Mouse (Mus musculus) embryonic facial prominence, embryonic 13.5 days (tissue): ENCODE measurements around the gene Igdcc4. TPM values are rescaled to one million over a fixed set of nuclear protein-coding genes. Genes with fewer than 3 reads are reported as not detected.

ENCODE experiments used
- ATAC-seq: fragments of 200-750 bp; cut with Nextera tagmentation; 2 replicates; pipeline ENCODE4 v1.8.0; 2017; ENCODE audit warnings: low read depth; ENCODE audit not compliant: insufficient number of reproducible peaks, insufficient read depth, low FRiP score, low TSS enrichment
- H3K27ac ChIP-seq: fragments of 300-500 bp; sonication (generic); 2 replicates; pipeline ENCODE4 v1.5.1; 2015; ENCODE audit warnings: moderate library complexity, mild to moderate bottlenecking, inconsistent platforms
- H3K27me3 ChIP-seq: fragments of 300-500 bp; sonication (generic); 2 replicates; pipeline ENCODE4 v1.6.1; 2015; ENCODE audit warnings: mild to moderate bottlenecking, inconsistent platforms
- H3K36me3 ChIP-seq: fragments of 300-500 bp; sonication (generic); 2 replicates; pipeline ENCODE4 v1.6.1; 2015; ENCODE audit warnings: mild to moderate bottlenecking, inconsistent platforms
- H3K4me1 ChIP-seq: fragments of 300-500 bp; sonication (generic); 2 replicates; pipeline ENCODE4 v1.6.1; 2015; ENCODE audit warnings: inconsistent platforms
- H3K4me2 ChIP-seq: fragments of 300-500 bp; sonication (generic); 2 replicates; pipeline ENCODE4 v1.6.1; 2015; ENCODE audit warnings: moderate library complexity, mild to moderate bottlenecking, inconsistent platforms
- H3K4me3 ChIP-seq: fragments of 300-500 bp; sonication (generic); 2 replicates; pipeline ENCODE4 v1.5.1; 2015; ENCODE audit warnings: mild to moderate bottlenecking, inconsistent platforms
- H3K9ac ChIP-seq: fragments of 300-500 bp; sonication (generic); 2 replicates; pipeline ENCODE4 v1.6.1; 2015; ENCODE audit warnings: mild to moderate bottlenecking, inconsistent platforms
- H3K9me3 ChIP-seq: fragments of 300-500 bp; sonication (generic); 2 replicates; pipeline ENCODE4 v1.6.1; 2016; ENCODE audit warnings: inconsistent platforms
- WGBS: fragments of 180-500 bp; shearing (Covaris S2); methylation state at CpG from one replicate; pipeline ENCODE4 v1.1.7; 2015; ENCODE audit warnings: mixed read lengths; 5-methylcytosine and 5-hydroxymethylcytosine counted together
- polyA plus RNA-seq: library from polyadenylated mRNA; unstranded; fragments of >200 nt; fragmentation: Nextera tagmentation; extraction: Ambion mirVana; gene quantifications from 2 replicates; pipeline ENCODE4 v1.2.1, GENCODE M21; 2015

Gene Igdcc4
- polyA plus RNA-seq, 1 experiment from 2014 or later = 31.0 TPM

DNA sequence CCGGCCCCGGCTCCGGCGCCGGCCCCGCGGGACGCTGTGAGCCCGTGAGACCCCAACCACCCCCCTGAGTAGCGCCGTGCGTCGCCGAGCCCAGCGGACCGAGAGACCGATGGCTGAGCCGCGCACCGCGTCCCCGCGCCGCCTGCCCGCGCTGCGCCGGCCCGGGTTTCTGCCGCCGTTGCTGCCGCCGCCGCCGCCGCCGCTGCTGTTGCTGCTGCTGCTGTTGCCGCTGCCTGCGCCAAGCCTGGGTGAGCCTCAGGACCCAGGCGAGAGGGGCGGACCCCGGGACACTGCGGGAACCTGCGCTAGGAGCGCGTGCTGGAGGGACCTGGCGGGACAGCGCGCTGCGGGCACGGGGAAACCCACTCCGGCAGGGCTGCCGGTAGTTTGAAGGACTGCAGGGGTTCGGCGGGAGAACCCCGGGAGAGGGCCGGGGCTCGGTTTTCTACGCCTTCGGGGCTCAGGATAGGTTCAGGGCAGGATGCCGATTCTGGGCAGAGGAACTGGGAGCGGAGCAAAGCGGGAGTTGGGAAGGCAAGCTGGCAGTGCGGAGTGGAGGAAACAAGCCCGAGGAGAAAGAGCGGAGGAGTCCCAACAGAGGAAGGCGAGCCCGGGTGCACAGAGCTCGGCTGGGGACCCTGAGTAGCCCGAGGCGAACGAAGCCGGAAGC lies 40.2 kb downstream of the Igdcc4 start:
- WGBS = under 1% methylated on average over 73 of the region's 73 CpGs
- peak overlapping the region; percentile 87 for H3K27ac ChIP-seq
- H3K4me1 ChIP-seq = peaks cover 17% of the 10 kb centered on the region
- H3K4me3 ChIP-seq = peak overlapping the region; percentile 79
- no peaks in the 10 kb centered on the region; the same call in 1 of the 2 replicates for H3K27me3 ChIP-seq
- H3K4me2 ChIP-seq = peak overlapping the region; percentile 85
- H3K36me3 ChIP-seq = peaks cover 5% of the 10 kb centered on the region; the same call in 1 of the 2 replicates
- peak; percentile 67; the same call in 1 of the 2 replicates for ATAC-seq
- H3K9ac ChIP-seq = peak overlapping the region; percentile 86
- no peaks in the 10 kb centered on the region for H3K9me3 ChIP-seq

DNA sequence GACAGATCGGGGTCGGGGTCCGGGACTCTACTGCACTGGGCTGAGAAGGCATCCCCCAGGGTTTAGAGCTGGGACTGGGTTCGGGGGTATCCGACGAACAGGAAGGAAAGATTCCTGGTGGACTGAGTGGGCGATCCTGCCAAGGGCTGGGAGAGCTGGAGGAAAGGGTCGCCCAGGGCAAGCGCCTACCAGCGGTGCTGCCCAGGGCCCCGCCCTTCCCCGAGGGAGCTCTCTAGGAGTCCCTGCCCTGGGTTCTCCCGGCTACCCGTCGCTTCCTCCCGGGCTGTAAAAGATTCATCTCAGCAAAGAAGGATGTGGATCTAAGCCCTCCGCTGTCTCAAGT lies 40.7 kb downstream of the Igdcc4 start:
- ATAC-seq = no peak
- Histone ChIP-seq H3K27me3 (no peaks in the 10 kb centered on the region; the same call in 1 of the 2 replicates), H3K4me1 (peaks cover 17% of the 10 kb centered on the region), H3K4me3 (peak overlapping the region; percentile 79), H3K4me2 (peak overlapping the region; percentile 85), H3K9me3 (no peaks in the 10 kb centered on the region), H3K36me3 (peaks cover 4% of the 10 kb centered on the region; the same call in 1 of the 2 replicates), H3K9ac (peak overlapping the region; percentile 86), H3K27ac (peak overlapping the region; percentile 87)
- WGBS = under 1% methylated on average over 17 of the region's 17 CpGs

DNA sequence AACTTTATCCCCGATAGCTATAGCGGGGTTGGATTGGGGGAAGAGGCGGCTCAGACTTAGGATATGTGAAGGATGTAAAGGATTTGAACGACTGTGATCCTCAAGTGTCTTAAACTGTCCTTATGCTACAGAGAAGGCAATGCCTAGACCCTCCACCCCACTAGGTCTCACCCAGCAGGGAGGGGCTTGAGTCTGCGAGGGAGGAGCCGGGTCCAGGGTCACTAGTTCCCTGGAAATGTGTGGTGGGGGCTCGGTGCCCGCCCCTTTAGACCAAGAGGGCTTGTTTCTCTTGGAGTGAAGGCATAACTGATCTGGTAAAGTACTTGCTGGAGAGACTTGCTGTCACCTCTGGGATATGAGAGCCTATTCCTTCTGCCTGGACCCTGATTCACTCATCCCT lies 41.1 kb downstream of the Igdcc4 start:
- H3K36me3 ChIP-seq = peaks cover 6% of the 10 kb centered on the region; the same call in 1 of the 2 replicates
- ATAC-seq = no peak
- H3K27ac ChIP-seq = no peak overlapping the region
- H3K4me2 ChIP-seq = peak overlapping the region; percentile 85
- WGBS = under 1% methylated on average over 8 of the region's 8 CpGs
- H3K9me3 ChIP-seq = no peaks in the 10 kb centered on the region
- H3K4me3 ChIP-seq = peak overlapping the region; percentile 79
- no peaks in the 10 kb centered on the region; the same call in 1 of the 2 replicates for H3K27me3 ChIP-seq
- H3K4me1 ChIP-seq = peaks cover 17% of the 10 kb centered on the region
- peak overlapping the region; percentile 86 for H3K9ac ChIP-seq

DNA sequence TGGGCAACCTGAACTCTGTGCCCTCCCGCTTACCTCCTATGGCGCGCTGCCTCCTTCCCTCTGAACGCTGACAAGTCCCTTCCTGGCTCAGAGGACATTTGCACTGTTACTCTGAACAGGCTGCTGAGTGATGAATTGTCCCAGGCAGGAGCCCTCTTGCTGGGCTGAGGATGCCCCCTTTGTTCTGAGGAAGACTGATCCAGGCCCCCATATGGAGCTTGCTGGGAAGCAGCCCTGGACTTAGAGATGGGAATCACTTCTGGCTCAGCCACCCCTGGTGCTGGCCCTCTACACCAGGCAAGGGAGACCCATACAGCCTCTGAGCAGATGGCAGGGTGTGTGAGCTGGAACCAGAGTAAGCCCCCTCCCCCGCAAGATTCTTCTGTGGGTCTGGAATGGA lies 44.7 kb downstream of the Igdcc4 start:
- H3K9me3 ChIP-seq = no peaks in the 10 kb centered on the region
- no peak overlapping the region for H3K4me2 ChIP-seq
- peaks cover 12% of the 10 kb centered on the region for H3K4me1 ChIP-seq
- no peak overlapping the region for H3K27ac ChIP-seq
- no peak for ATAC-seq
- H3K36me3 ChIP-seq = peaks cover 11% of the 10 kb centered on the region
- no peak overlapping the region for H3K9ac ChIP-seq
- H3K27me3 ChIP-seq = no peaks in the 10 kb centered on the region
- WGBS = 72% methylated on average over 5 of the region's 5 CpGs
- H3K4me3 ChIP-seq = no peak overlapping the region

DNA sequence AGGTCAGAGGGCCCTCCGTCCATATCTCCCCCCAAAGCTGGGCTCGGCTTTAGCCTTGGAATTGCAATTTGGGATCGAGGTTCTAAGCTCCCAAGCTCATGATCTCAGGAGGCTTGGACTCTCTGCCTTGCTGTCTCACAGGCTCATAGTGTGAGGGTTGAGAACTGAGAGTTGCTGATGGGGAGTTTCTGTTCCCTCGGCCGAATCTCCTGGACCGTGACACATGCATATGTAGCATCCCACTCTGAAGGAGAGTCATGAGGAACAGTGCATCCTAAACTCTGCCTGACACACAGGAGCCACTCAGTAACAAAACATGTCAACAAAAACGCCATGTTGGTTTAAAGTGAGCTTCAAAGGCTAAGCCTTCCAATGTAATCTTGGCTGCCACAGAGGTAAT lies 47.2 kb downstream of the Igdcc4 start:
- no peaks in the 10 kb centered on the region for H3K9me3 ChIP-seq
- H3K36me3 ChIP-seq = peaks cover 11% of the 10 kb centered on the region
- no peaks in the 10 kb centered on the region for H3K27me3 ChIP-seq
- ATAC-seq = no peak
- no peak overlapping the region for H3K27ac ChIP-seq
- peaks cover 10% of the 10 kb centered on the region for H3K4me1 ChIP-seq
- WGBS = 81% methylated on average over 7 of the region's 7 CpGs
- no peak overlapping the region for H3K9ac ChIP-seq
- H3K4me3 ChIP-seq = no peak overlapping the region
- no peak overlapping the region for H3K4me2 ChIP-seq

DNA sequence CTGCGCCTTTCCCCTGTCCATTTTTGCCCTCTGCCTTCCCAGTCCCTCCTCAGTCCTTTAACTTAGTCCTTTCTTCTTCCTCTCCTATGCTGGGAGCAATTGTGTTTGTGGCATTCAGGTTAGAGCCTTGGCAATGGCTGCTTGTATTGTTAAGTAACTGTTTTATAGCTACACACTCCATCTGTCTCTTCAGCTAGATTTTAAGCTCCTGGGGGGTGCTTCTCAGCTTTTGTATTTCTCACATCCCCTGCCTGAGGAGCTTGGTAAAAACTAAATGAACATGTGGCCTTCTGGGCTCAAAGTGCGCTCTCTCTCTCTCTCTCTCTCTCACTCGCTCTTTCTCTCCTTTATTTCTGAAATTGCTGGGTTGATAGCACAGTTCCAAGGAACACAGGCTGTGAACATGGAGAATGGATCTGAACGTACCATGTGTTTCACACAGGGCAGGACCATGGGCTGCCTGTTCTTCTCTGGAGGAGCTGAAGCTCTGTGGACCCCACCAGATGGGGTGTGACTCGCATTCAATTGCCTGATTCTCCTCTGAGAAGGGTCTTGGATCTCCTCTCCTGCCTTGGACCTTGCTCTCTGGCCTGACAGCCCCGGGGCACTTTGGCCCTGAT lies 51.5 kb downstream of the Igdcc4 start:
- no peaks in the 10 kb centered on the region for H3K9me3 ChIP-seq
- no peak overlapping the region for H3K4me2 ChIP-seq
- H3K4me3 ChIP-seq = no peak overlapping the region
- no peaks in the 10 kb centered on the region for H3K27me3 ChIP-seq
- peak overlapping the region; percentile 58 for H3K27ac ChIP-seq
- peaks cover 33% of the 10 kb centered on the region for H3K4me1 ChIP-seq
- WGBS = 49% methylated on average over 6 of the region's 6 CpGs
- 0 out of 2 replicates have a peak overlapping the region, but pooled peaks have one; percentile 45 for H3K9ac ChIP-seq
- H3K36me3 ChIP-seq = peaks cover under 1% of the 10 kb centered on the region; the same call in 1 of the 2 replicates
- no peak for ATAC-seq

DNA sequence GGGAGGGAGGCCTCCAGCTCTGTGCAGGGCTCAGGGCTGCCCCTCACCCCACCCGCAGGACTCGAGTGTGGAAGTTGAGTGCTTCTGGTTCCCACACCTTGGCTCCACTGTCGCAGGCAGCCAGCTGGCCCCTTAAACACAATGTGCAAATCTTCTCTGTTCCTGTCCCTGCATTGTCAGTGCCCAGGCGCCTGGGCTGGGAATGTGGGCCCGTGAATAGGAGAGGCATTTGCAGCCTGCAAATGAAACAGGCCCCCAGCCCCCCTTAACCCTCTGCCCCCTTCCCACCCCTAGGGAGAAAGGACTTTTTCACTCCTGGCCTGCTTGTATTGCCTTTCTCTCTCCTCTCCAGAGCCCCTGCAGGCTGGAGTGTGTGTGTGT lies 52.0 kb downstream of the Igdcc4 start:
- WGBS = 8% methylated on average over 5 of the region's 5 CpGs
- H3K4me1 ChIP-seq = peaks cover 33% of the 10 kb centered on the region

DNA sequence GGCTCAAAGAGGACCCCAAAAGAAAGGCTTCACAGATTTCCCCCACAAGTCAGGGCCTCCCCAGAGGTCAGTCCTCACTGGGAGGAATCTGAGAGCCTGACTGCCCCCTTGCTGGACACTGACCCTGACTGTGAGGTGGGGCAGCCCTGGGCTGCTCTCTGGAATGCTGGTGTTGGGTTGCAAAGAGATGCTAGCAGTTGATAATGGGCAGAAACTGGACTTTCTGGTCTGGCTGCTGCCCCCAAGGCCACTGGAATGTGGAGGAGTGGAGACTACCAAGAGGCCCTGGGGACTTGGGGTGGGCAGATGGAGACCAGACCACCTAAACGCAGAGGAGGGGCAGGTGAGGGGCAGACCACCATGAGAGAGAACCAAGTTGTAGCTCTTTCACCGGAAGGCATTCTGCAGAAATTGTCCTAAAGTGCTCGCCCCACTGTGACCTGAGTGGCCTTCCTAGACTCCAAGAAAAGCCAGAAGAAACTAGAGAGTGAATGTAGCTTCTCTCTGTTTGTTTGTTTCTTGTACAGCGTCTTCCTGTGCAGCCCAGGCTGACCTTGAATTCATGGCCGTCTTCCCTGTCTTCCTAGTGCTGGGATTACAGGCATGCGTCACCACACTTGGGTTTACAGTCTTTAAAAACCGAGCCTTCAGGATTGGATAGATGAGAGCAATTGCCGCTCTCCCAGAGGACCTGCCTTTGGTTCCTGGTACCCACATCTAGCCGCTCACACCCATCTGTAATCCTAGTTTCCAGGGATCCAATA lies 53.6 kb downstream of the Igdcc4 start:
- H3K4me1 ChIP-seq = peaks cover 33% of the 10 kb centered on the region
- H3K9ac ChIP-seq = no peak overlapping the region
- no peak for ATAC-seq
- H3K4me2 ChIP-seq = no peak overlapping the region
- no peaks in the 10 kb centered on the region for H3K36me3 ChIP-seq
- H3K27ac ChIP-seq = no peak overlapping the region
- no peak overlapping the region for H3K4me3 ChIP-seq
- no peaks in the 10 kb centered on the region for H3K9me3 ChIP-seq
- 45% methylated on average over 9 of the region's 9 CpGs for WGBS
- no peaks in the 10 kb centered on the region for H3K27me3 ChIP-seq

More for the DNA sequence above, 52.0 kb downstream of the Igdcc4 start:
- no peaks in the 10 kb centered on the region for H3K9me3 ChIP-seq
- H3K4me2 ChIP-seq = no peak overlapping the region
- H3K4me3 ChIP-seq = no peak overlapping the region
- peak; percentile 15; the same call in 1 of the 2 replicates for ATAC-seq
- no peaks in the 10 kb centered on the region for H3K27me3 ChIP-seq
- no peaks in the 10 kb centered on the region; the same call in 1 of the 2 replicates for H3K36me3 ChIP-seq
- H3K27ac ChIP-seq = peak overlapping the region; percentile 58; the same call in 1 of the 2 replicates
- H3K9ac ChIP-seq = 0 out of 2 replicates have a peak overlapping the region, but pooled peaks have one; percentile 45

DNA sequence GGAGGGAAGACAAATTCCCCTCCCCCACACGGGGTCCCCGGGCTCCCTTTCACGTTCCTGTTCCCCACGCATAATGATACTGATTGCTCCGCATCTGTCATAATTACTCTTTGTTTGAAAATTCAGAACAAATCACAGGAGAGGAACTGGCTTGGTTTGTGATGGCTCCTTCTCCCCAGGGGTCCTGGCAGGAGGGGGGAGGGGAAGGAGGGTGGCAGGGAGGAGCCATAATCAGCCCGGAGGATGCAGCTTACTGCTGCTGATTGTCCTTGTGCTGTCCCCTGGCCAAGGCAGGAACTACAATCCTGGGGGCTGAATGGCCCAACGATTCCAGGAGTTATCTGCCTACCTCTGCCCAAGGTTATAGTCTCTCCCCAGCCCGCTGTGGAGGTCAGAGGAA lies 55.3 kb downstream of the Igdcc4 start:
- Histone ChIP-seq H3K27ac (no peak overlapping the region), H3K4me2 (peak overlapping the region; percentile 12; the same call in 1 of the 2 replicates), H3K36me3 (no peaks in the 10 kb centered on the region), H3K4me1 (peaks cover 33% of the 10 kb centered on the region), H3K9ac (peak overlapping the region; percentile 40; the same call in 1 of the 2 replicates), H3K4me3 (no peak overlapping the region), H3K9me3 (no peaks in the 10 kb centered on the region), H3K27me3 (peaks cover 6% of the 10 kb centered on the region)
- WGBS = 7% methylated on average over 8 of the region's 8 CpGs
- ATAC-seq = no peak

DNA sequence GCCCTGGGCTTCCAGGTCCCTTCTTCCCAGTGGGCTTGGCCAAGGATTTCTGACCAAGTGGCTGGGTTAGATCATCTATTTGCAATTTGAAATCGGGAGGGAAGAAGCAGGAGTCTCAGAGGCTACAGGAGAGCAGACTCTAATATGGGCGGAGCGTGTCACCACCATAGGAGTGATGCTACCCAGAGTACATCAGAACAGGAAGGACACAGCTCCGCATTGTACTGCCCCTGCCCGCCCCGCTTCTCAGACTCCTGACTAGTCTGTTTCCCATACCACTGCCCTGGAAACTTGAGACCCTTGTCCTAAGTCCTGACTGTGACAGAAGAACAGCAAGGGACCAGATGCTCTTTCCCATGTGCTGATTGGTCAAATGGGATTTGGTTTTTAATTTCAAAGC lies 56.3 kb downstream of the Igdcc4 start:
- no peak overlapping the region for H3K4me3 ChIP-seq
- H3K27ac ChIP-seq = no peak overlapping the region
- ATAC-seq = no peak
- H3K9ac ChIP-seq = no peak overlapping the region
- 21% methylated on average over 6 of the region's 6 CpGs for WGBS
- no peaks in the 10 kb centered on the region for H3K9me3 ChIP-seq
- H3K4me1 ChIP-seq = peaks cover 39% of the 10 kb centered on the region
- H3K36me3 ChIP-seq = no peaks in the 10 kb centered on the region
- no peak overlapping the region for H3K4me2 ChIP-seq
- peaks cover 16% of the 10 kb centered on the region for H3K27me3 ChIP-seq

DNA sequence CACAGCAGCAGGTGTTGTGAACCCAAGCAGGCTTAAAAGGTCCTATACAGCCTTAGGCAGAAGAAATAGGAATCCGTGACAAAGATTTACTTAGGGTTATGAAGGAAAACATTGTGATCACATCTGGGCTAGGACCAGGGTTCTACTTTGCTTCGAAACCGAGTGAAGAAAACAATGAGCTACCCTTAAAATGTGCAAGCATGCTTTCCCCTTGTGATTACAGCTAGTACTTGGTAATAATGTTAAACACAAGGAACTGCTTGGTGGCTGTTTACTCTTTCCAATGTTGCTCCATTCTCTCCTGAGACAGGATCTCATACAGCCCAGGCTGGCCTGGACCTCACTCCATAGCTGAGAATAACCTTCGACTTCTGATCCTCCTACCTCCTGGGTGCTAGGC lies 59.9 kb downstream of the Igdcc4 start:
- H3K27me3 ChIP-seq = peaks cover 31% of the 10 kb centered on the region
- peaks cover 31% of the 10 kb centered on the region for H3K4me1 ChIP-seq
- ATAC-seq = no peak
- WGBS = 27% methylated on average over 4 of the region's 4 CpGs
- H3K9me3 ChIP-seq = no peaks in the 10 kb centered on the region
- H3K36me3 ChIP-seq = no peaks in the 10 kb centered on the region
- H3K27ac ChIP-seq = no peak overlapping the region
- no peak overlapping the region for H3K4me2 ChIP-seq
- H3K9ac ChIP-seq = no peak overlapping the region
- no peak overlapping the region for H3K4me3 ChIP-seq
